9 mouse cellular contexts compared by ENCODE assay signal in the genomic region with DNA sequence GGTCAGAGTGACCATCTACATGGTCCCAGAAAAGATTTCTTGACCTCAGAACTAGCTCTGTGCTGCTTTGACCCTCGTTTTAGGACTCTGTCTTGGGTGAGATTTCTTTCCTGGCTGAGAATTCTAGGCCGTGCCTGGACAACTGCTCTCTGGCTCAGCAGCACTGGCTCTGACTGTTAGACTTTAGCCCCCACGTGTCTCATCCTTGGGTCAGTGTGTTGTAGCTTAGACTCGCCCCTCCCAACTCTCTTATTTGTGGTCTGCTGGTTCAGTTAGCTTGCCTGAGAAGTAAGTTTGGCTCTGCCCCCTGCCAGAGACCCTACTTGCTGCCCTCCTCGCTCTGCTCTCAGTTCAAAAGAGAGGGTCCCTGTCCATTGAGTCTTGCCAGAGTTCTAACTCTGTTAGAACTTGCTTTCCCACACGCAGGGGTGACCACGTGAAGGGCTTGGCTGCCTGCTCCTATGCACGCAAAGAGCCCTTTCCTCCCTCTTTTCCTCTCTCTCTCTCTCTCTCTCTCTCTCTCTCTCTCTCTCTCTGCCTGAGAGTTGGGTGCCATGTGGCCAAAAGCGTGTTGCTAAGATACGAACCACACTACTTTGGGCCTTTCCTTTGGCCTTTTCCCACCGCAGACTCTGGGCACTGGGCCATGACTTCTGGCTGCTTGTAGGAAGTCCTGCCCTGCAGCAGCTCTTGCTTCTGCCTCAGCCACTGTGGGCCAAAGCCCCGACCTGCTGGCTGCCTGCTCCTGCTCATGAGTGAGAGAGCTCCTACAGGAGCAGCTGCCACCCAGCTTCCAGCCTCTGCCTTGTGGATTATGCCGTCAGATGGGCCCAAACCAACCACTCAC.
DNase-seq lines count a peak whose midpoint lies in the region; ATAC-seq lines count a peak whose summit lies in the region.
"Had no signal": no experiment of that assay in that cellular context is flagged by ENCODE, and none has a peak within 500 bp of the region (broad histone marks: within the 10 kb centered on the region; RNA-seq: fewer than 3 reads in every experiment).

No protein-coding gene starts in this region.

- H3K27ac ChIP-seq in midbrain, embryonic 13.5 days: no peak overlapping the region
- H3K27ac ChIP-seq in midbrain, embryonic 11.5 days (ENCODE audit: low read depth, low read length): no peak overlapping the region
- H3K27ac ChIP-seq in neural tube, embryonic 14.5 days (ENCODE audit: low read depth, low read length): no peak overlapping the region

- H3K9ac ChIP-seq in midbrain, embryonic 13.5 days (replicated peaks): no peak overlapping the region
- H3K9ac ChIP-seq in midbrain, embryonic 11.5 days (ENCODE audit: low read length): no peak overlapping the region
- no peak overlapping the region for H3K9ac ChIP-seq in neural tube, embryonic 14.5 days (replicated peaks; ENCODE audit: low read depth, low read length)

- no peaks in the 10 kb centered on the region for H3K27me3 ChIP-seq in midbrain, embryonic 13.5 days
- no peaks in the 10 kb centered on the region for H3K27me3 ChIP-seq in midbrain, embryonic 11.5 days (ENCODE audit: control insufficient read depth, insufficient read depth, low read length)
- H3K27me3 ChIP-seq in neural tube, embryonic 14.5 days (ENCODE audit: control insufficient read depth, insufficient read depth, low read length): no peaks in the 10 kb centered on the region

- intact Hi-C loops in heart, postnatal 10 days (cut with DNase I): no loop called here

- WGBS in midbrain, embryonic 13.5 days: 60% methylated on average over 13 of the region's 13 CpGs
- WGBS in midbrain, embryonic 11.5 days: 68% methylated on average over 13 of the region's 13 CpGs
- 72% methylated on average over 13 of the region's 13 CpGs for WGBS in neural tube, embryonic 14.5 days

- H3K4me2 ChIP-seq in midbrain, embryonic 13.5 days (replicated peaks): no peak overlapping the region
- H3K4me2 ChIP-seq in midbrain, embryonic 11.5 days: no peak overlapping the region
- H3K4me2 ChIP-seq in neural tube, embryonic 14.5 days (ENCODE audit: low read depth, low read length): no peak overlapping the region

- no peak for DNase-seq in midbrain, embryonic 11.5 days (ENCODE audit: low spot score, missing footprints)
- peak; percentile 42 for DNase-seq in cerebellum, adult 9-10 months
- DNase-seq in heart, postnatal 10 days: peak; percentile 44 to 48
- peak; percentile 63 for DNase-seq in layer of hippocampus, postnatal 10 days (ENCODE audit: low spot score in 2 of 2)
- no peak for DNase-seq in spleen, postnatal 4 days (ENCODE audit: low spot score in 2 of 2)

- H3K9me3 ChIP-seq in midbrain, embryonic 13.5 days: no peaks in the 10 kb centered on the region
- H3K9me3 ChIP-seq in midbrain, embryonic 11.5 days (ENCODE audit: control insufficient read depth, low read length): no peaks in the 10 kb centered on the region
- no peaks in the 10 kb centered on the region for H3K9me3 ChIP-seq in neural tube, embryonic 14.5 days (ENCODE audit: control insufficient read depth, low read length)

- H3K4me3 ChIP-seq in midbrain, embryonic 13.5 days (replicated peaks): no peak overlapping the region
- no peak overlapping the region for H3K4me3 ChIP-seq in midbrain, embryonic 11.5 days (ENCODE audit: low read depth, low read length)
- H3K4me3 ChIP-seq in neural tube, embryonic 14.5 days (ENCODE audit: low read depth, low read length): no peak overlapping the region
- H3K4me3 ChIP-seq: myocyte had no signal

- H3K36me3 ChIP-seq in midbrain, embryonic 13.5 days: no peaks in the 10 kb centered on the region
- H3K36me3 ChIP-seq in midbrain, embryonic 11.5 days (ENCODE audit: control insufficient read depth, insufficient read depth, low read length): no peaks in the 10 kb centered on the region
- H3K36me3 ChIP-seq in neural tube, embryonic 14.5 days (ENCODE audit: control insufficient read depth, insufficient read depth, low read length): no peaks in the 10 kb centered on the region

- ATAC-seq in midbrain, embryonic 13.5 days: peak; percentile 69
- no peak for ATAC-seq in midbrain, embryonic 11.5 days (ENCODE audit: low FRiP score)
- peak; percentile 93 for ATAC-seq in neural tube, embryonic 14.5 days (ENCODE audit: low read depth)
- ATAC-seq in monocyte, adult 5-6 weeks (replicated peaks; ENCODE audit: insufficient number of reproducible peaks, low FRiP score, low TSS enrichment, poor library complexity, severe bottlenecking): no peak

- no peaks in the 10 kb centered on the region for H3K4me1 ChIP-seq in midbrain, embryonic 13.5 days (replicated peaks)
- no peaks in the 10 kb centered on the region for H3K4me1 ChIP-seq in midbrain, embryonic 11.5 days (ENCODE audit: control insufficient read depth, insufficient read depth, low read length)
- no peaks in the 10 kb centered on the region for H3K4me1 ChIP-seq in neural tube, embryonic 14.5 days (ENCODE audit: control insufficient read depth, insufficient read depth, low read length)

Comparison
In these comparisons a context has a peak if more than half of its experiments do, and no peak if none do; other contexts are left out.
1. ATAC-seq: peak in midbrain, embryonic 13.5 days (single experiment) and neural tube, embryonic 14.5 days (single experiment); none in midbrain, embryonic 11.5 days (single experiment) and monocyte, adult 5-6 weeks (single experiment).
2. DNase-seq: peak in cerebellum, adult 9-10 months (single experiment), heart, postnatal 10 days (2 of 2) and layer of hippocampus, postnatal 10 days (2 of 2); none in midbrain, embryonic 11.5 days (single experiment) and spleen, postnatal 4 days (0 of 2).